Mouse (Mus musculus): ENCODE measurements at regions not wholly inside any gene's neighbourhood (a gene's known extent, or its start where the extent isn't known, plus 50 kb on each side); places are given as distances from the start of the nearest gene placed in this dataset.

DNA sequence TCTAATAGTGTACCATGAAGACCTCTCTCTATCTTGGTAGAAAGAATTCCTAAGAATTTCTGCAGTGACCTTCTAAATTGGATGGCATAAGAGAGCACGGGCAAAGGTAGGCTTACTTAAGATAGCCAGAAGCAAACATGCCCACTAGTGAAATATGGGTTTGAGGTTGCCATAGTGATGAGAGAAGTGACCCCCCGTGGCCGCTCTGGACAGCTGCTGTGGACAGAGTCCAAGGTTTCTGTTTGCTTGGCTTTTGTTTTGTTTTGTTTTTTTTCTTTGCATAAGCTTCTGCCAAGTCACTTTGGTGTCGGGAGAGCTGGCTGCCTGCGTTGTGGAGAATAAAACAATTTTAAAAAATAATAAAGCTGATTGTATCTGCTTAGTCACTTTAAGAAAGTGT lies 151.8 kb upstream of the Cdh4 start:
- DNase-seq: peak; percentile 6

DNA sequence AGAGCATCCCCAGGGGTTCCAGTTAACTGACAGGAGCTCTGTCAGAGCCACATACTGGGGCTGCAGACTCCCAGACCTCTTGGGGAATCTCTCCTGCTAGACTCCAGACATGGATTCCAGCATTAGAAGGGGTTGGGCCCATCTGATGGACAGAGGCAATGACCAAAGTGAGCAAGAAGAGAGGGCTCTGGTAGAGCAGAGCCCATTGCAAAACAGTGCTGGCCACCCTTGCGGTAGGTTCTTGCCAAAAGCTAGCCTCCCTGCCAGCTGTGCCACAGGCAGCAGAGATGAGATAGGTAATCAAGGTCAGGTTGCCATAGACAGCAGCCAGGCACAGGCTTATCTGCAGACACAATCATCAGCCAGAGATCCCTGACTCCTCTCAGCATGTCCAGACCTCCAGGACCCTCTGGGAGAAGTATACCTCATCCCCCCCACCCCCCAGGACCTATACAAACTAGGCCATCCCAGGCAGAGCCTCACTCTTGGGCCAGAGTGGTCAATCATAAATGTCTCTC lies 151.1 kb upstream of the Cdh4 start:
- DNase-seq: no peak

DNA sequence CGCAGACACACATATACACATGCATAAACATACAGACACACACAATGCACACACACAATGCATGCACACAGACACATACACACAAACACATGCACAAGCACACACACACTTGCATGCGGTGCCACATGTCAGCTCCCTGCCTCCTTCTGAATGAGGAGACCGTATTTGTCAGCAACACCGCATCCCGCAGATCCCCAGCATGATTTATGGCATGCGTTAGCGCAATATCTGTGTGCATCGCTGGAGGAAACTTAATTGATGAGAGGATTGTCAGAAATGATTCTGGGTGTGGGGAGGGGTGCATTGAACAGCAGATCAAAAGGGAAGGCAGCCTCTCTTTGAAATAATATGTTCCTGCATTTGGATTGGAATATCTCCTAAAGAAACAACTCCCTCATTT lies 150.3 kb upstream of the Cdh4 start:
- no peak for DNase-seq

DNA sequence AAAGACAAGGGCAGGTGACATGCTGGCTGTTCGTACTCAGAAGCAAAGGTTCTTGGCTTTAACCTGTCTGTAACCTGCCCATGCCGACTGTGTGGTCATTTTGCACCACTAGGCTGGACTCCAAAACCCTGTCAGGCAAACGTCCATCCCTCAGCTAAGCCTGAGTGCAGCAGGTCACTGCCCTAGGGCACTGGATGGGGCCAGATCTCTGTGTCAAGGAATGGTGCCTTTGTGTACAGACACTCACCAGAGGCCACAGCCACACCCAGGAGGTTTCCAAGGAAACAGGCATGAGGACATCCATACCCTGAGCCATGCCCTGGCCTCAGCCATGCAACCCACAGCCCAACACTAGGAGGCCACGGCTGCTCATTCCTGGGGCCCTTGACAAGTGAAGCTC lies 149.7 kb upstream of the Cdh4 start:
- peak; percentile 5 for DNase-seq

DNA sequence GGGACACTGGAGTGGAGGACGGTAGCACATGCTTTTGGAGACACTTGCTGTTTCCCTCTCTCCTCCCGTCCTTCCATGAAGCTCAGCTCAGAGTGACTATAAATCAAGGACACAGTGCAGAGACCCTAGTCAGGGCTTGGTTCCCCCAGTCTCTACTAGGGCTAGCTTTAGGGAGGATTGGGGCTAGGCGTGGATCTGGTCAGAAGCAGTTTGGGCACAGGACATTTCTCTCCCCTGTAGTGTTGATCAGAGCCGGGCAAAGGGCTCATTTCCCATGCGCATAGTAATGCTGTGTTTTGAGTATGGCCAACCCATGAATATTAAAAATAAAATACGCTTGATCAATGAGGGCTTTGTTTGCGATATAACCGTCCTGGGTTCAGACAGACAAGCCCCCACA lies 149.1 kb upstream of the Cdh4 start:
- DNase-seq: no peak

DNA sequence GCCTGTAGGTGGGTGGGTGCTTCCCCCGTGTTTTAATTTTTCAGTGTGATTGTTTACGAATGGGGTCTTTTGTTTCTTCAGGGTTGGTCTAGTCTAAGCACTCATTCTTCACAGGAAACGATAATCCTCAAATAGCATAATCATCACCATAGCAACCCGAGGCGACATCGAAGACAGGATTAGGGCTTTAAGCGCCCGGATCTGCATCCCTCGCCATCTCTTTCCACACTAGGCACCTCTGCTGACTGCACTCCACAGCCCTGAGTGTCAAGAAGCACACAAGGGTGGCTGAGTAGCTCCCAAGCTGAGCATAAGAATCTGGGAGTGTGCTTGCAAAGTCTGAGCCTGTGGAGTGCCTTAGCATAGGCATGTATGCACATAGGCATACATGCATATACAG lies 145.2 kb upstream of the Cdh4 start:
- no peak for DNase-seq

DNA sequence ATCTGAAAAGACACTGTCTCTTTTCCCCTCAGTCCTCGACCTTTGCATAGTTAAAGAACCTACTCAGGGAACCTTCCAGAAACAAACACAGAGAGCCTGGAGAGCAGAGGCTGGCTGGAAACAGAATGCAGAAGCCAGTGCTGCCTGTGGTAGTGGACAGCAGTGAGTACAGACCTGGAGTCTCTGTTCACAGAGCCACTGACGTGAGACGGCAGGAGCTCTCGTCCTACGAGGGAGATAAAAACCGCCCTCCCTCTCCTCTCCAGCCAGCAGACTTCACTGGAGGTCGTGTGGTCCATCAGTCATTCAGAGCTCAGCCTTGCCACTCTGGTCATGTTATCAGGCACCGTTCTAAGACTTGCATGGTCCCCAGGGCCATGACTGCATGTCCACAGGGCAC lies 138.5 kb upstream of the Cdh4 start:
- DNase-seq: no peak

DNA sequence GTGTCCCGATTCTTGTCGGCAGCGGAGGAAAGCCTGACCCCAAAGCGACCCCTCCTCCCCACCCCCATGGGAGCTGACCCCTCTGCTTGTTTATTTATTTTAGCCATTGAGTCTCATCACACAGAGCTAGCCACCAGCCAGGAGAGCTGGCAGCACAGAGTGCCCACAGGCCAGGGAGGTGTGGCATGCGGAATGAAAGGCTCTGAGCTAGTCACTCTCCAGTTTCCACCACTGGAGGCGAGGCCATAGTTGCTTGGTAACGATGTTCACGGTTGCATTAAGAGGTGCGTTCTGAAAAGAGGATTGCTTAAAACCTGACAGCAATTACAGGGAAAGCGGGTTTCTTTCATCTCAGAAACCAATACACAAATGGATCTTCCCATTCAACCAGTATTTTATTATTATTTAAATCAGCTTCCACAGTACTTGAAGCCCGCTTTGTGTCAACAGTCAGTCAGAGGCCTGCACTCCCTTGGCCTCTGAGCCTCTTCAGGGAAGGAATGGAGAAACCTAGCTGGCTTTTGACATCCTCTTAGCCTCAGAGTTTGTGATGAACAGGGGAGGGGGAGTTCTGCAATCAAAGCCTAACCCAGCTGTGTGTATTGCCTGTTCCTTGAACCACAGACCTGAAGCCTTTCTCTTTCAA lies 134.8 kb upstream of the Cdh4 start:
- DNase-seq: no peak

DNA sequence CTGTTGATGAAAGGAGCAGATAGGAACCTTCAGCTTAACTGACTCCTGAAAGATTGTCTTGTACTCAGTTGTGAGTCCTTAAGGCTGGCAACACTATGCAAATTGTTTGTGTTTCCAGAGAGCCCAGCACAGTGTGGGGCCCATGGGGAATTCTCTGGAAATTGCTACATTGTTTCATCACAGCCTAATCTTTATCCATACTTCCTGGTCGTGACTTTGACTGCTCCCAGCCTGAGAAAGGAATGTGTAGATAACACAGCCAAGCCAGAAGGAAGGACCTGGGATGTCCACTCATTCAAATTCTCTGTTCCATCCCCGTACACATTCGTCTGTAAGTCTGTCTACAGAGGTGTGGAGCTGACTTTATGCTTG lies 134.3 kb upstream of the Cdh4 start:
- no peak for DNase-seq

DNA sequence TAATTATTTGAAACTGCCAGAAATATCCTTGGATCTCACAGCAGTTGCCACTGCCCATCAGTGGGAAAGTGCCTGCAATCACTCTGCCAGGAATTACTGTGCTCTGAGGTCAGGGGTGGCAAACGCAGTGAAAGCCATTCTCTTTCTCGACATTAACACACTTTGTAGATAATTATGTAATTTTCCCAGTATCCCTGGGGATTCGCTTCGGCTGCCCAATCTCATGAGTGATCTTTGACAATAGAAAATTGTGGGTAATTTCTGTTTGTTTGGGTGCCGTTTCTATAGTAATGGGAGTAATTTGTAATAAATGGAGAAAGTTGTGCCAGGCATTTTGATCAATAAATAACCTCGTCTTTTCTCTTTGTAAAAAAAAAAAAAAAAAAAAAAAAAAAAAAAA lies 124.2 kb upstream of the Cdh4 start:
- no peak for DNase-seq

DNA sequence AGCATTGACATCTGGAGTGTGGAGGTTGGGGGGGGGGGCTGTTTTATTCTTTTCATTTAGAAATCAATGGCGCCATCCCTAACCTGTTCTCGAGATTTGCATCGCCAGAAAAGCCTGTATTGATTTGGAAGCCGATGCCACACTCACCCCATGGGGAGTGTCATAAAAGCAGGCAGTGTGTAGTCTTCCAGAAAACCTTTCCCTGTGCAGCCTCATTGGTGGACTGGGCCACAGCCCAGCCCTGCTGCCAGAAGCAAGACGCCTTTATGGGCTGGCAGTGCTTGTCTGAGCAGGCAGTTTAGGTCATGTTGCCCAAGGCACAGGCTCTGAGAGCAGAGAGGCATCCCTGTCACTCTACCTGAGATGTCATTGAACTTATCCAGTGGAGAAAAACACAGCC lies 117.0 kb upstream of the Cdh4 start:
- DNase-seq: no peak

DNA sequence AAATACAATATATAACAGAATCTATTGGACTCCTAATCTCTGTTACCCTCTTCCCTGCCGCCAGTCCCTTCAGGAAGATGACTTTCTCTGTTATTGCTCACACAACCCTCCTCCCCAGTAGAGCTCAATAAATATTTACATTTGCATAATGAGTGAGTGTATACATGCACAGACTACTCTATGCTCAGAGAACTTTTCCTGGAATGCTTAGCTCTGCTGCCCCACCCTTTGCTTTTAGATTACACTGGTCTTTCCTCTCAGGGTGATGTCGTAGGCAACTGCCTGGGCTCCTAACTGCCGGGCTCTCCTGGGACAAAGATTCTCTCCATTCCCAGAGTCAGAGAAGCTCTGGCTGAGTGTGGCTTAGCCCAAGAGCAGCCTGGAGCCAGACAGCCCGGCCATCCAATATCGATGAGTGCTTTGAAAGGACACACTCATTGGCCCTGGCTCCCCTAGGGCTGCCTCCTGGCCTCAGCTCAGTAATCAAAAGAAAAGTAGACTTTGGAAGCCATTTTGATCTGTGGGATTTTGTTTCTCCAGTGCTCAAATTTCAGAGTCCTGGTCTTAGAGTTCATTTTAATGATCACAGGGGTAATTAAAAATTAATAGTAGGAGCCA lies 109.2 kb upstream of the Cdh4 start:
- DNase-seq: peak; percentile 11

DNA sequence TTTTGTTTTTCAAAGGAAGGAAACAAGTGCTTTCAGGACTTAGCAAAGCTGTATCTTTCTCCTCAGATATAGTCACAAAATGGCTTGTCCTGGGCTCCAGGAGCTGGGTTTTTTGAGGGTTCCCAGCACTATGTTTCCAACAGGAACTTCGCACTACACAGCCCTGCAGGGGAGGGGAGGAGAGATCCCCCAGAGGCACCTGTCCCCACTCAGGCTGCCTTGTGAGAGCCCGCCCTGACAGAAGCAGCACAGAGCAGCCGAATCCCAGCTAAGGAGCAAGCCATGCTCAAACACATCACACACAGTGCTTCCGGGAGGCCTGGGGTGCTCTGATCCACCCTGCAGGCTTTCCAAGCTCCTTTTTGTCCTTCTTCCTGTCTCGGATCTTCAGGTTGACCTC lies 108.6 kb upstream of the Cdh4 start:
- no peak for DNase-seq

DNA sequence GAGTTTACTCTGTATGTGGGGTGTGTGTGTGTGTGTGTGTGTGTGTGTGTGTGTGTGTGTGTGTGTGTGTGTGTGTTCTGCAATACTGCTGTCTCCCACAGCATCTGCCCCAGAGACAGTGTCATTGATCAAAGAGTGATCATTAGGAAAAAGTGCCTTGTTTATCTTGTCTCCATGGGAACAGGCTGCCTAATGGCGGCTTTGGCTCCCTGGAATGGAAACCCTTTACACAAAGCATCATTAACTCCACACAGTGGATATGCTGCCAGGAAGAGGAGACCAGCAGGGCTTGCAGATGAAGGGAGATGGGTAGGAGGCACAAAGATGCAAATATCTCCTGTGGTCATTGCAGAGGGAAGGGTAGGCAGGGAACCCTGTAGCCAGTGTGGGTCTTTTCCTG lies 106.0 kb upstream of the Cdh4 start:
- DNase-seq: no peak

DNA sequence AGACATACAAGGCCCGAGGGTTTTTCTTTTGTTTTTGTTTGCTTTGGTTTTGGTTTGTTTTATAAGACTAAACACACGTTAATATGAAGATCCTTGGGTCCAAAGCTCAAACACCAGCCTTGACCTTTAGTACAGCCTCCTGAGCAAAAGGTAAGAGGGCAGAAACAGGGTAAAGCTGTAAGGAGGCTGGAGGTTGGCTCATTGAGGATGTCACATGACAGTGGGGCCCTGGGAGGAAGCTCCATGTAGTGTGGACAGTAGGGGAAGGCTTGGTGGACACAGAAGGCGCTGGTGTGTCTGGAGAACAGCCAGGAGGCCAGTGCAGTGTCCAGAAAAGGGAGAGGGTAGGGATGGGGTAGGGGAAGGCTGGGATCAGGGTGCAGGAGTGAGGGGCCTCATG lies 89.6 kb upstream of the Cdh4 start:
- DNase-seq: peak; percentile 74

DNA sequence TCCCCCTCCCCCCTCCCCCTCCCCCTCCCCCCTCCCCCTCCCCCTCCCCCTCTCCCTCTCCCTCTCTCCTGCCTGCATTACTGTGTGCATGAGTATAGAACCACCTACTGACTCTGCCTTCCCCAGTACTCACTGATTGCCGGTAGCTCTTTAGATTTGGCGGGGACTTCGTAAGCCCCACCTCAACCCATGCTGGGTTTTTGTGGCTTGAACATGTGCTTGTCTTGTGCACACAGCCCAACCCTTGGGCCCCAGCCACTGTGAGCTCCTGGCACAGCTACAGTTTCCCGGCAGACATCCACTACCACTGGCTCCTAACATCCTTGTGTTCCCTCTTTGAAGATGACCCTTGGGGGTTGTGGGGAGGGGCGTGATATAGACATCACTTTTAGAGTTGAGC lies 87.4 kb upstream of the Cdh4 start:
- no peak for DNase-seq

DNA sequence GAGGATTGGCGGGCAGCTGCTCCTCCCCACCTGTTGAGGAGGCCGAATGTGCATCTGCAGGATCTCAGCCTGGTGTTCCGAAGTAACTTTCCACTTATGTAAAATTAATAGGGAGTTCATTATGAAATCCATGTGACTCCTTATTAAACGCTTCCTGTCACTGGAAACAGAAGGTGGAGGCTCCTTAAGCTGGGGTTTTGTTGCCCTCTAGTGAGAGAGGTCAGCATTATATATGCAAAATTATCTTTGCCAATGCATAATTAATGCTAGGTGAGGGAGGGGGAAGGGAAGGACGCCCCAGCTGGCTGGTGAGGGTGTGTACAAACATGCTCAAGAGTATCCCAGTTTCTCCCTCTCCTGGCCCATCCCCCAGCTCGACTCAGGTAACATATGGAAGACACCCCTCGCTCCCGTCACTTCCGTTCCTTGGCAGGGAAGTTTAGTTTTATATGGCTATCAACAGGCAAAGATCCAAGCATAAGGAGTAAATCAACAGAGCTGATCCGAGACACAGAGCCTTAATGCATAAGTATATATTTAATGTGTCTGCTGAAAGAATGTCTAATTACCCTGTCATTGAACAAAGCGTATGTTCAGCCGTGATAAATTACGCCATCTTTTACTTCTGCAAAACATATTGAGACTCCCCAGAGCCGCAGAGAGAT lies 71.2 kb upstream of the Cdh4 start:
- no peak for DNase-seq

DNA sequence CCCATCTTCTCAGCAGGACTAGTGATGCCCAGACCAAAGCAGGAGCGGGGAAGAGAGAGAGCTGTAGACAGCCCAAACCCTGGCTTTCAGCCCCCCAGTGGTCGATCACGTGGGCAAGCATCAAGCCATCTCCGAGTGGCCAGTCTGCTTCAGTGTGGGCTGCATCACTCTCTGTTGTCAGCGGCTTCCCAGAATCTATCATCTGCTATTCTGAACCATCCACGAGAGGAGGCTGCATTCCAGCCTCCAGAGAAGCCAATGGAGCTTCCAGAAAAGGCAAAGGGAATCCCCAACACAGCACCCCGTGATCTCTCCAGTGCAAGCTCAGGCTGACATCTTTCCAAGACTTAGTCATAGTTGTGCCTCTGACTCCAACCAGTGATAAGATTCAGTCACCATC lies 70.7 kb upstream of the Cdh4 start:
- DNase-seq: no peak

DNA sequence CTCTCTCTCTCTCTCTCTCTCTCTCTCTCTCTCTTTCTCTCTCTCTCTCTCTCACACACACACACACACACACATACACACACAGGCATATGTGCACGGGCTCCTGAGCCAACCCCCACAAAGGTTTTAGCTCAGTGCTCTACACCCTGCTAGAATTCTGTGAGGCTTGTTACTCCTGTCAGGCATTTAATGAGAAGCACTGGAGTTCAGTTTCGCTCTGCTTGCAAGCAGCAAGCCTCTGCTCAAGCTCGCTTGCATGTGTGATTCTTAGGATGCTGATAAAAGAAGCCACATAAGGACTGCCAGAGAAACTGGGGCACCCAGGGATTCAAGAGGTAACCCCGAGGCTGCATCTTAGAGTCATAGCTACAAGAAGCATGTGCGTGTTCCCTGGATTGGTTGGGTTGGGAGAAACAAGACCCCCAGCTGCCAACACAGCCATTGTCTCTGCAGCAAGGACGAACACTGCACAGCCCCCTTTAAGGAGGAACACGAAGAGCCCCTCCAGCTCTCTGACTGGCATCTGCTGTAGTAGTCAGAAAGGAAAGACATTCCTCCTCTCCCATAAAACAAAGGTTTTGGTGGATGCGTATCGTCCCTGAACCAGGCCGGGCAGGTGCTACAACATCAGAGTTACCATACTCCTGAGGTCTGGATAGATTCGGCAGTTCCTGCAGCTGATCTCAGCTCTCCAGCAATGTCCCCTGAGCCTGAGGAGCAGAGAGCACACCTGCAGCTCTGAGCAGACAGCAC lies 62.4 kb upstream of the Cdh4 start:
- DNase-seq: no peak

DNA sequence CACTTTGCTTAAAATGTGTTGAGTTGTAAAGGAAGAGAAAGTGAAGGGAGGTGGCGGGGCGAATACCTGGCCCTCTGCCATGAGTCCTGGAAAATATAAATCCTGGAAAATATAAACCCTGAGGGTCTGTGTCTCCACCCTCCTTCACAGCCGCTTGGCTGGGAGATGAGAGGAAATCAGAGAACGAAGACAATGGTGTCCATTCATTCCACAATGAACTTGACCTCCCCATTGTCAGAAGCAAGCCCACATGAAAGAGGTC lies 61.9 kb upstream of the Cdh4 start:
- DNase-seq: no peak

DNA sequence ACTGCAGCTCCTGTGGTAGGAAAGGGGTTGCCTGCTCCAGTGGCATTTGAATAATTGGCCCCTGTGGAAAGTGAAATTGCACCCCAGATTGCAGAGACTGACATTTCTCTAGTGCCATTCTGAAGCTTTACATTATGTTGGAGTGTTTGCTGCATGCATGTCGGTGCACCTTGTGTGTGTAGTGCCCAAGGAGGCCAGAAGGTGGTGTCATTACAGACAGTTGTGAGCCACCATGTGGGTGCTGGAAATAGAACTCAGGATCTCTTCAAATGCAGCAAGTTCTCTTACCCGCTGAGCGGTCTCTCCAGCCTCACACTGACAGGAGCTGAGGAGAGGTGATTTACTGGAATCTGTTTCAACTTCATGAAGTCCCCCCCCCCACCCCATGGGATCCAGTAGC lies 60.3 kb upstream of the Cdh4 start:
- no peak for DNase-seq

DNA sequence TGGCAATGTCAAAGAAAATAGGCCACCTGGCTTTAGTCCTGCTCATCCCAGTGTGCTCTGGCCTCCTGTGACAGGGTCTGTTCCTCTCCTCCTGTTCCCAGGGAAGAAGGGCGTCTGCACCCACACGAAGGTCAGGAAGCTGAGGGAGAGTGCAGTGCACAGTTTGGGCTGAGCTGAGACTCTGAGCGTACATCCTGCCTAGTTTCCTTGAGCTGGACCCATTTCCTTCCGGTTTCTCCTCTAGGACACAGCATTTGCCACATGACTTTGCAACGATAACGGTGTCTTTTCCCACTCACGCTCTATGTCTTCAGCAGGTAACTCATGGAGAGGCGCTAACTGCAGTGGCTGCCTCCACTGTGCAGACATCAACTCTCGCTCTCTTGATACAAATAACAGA lies 59.6 kb upstream of the Cdh4 start:
- DNase-seq: peak; percentile 22

DNA sequence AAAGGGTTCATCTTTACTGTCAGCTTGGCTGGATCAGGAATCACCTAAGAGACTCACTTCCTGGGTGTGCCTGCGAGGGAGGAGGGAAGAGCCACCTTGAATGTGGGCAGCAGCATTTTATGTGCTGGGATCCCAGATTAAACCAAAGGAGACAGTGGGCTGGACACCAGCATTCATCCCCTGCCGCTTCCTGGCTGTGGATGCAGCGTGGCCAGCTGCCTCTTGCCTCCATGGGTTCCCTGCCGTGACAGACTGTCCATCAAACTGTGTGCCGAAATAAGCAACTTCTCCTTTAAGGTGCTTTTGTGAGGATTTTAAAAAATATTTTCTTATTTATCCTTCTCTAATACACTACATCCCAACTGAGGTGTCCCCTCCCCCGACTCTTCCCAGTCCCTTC lies 55.4 kb upstream of the Cdh4 start:
- no peak for DNase-seq

DNA sequence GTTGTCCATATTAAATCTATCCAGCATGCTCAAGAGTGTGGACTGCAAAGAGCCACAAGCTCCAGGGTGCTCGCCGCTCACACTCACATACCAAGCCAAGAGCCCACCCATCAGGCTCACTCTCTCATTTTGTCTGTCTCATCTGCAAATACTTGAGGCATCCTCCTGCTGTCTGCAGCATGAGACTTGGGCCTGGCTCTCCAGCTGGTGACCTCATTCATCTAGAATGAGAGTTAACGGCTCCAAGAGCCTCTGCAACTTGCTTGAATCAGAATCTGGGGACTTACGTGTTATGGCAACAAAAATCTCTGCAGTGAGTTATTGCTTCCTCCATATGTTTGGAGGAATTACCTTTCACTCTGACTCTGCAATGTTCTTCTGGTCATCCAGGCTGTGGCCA lies 51.7 kb upstream of the Cdh4 start:
- DNase-seq: no peak

Data from kidney, adult 9 months (tissue).